Mouse (Mus musculus) forebrain, embryonic 14.5 days (tissue): Measurements from ENCODE around the gene Aco1. TPM values are rescaled to one million over a fixed set of nuclear protein-coding genes. Genes with fewer than 3 reads are reported as not detected.

Experiments
- ATAC-seq: fragments of 200-750 bp; cut with Nextera tagmentation; 2 replicates; pipeline ENCODE4 v1.8.0; 2017; ENCODE audit warnings: mild to moderate bottlenecking, moderate library complexity
- DNase-seq: peaks from one replicate; pipeline ENCODE4 v3.0.0-alpha.2; 2015; ENCODE audit warnings: low spot score
- H3K27ac ChIP-seq: fragments of 300-500 bp; sonication (generic); 2 replicates; pipeline ENCODE4 v1.5.1; 2014; ENCODE audit warnings: low read depth, mild to moderate bottlenecking, control low read depth, low read length, moderate library complexity
- H3K27me3 ChIP-seq: fragments of 300-500 bp; sonication (generic); replicated peaks from 2 replicates; pipeline ENCODE4 v1.6.1; 2014; ENCODE audit warnings: low read length, control low read depth, mixed read lengths; ENCODE audit not compliant: control insufficient read depth, insufficient read depth
- H3K36me3 ChIP-seq: fragments of 300-500 bp; sonication (generic); 2 replicates; pipeline ENCODE4 v1.6.1; 2014; ENCODE audit warnings: low read length, control low read depth; ENCODE audit not compliant: control insufficient read depth, insufficient read depth
- H3K4me1 ChIP-seq: fragments of 300-500 bp; sonication (generic); 2 replicates; pipeline ENCODE4 v1.6.1; 2014; ENCODE audit warnings: antibody characterized with exemption, low read length, control low read depth; ENCODE audit not compliant: control insufficient read depth, insufficient read depth
- H3K4me2 ChIP-seq: fragments of 300-500 bp; sonication (generic); 2 replicates; pipeline ENCODE4 v1.6.1; 2014; ENCODE audit warnings: mild to moderate bottlenecking, control low read depth, low read length
- H3K4me3 ChIP-seq: fragments of 300-500 bp; sonication (generic); 2 replicates; pipeline ENCODE4 v1.5.1; 2014; ENCODE audit warnings: low read depth, low read length, control low read depth
- H3K9ac ChIP-seq: fragments of 300-500 bp; sonication (generic); 2 replicates; pipeline ENCODE4 v1.6.1; 2014; ENCODE audit warnings: mild to moderate bottlenecking, low read length, control low read depth, moderate library complexity
- H3K9me3 ChIP-seq: fragments of 300-500 bp; sonication (generic); replicated peaks from 2 replicates; pipeline ENCODE4 v1.6.1; 2016; ENCODE audit warnings: low read length, control low read depth, mixed read lengths; ENCODE audit not compliant: control insufficient read depth
- WGBS: fragments of 180-500 bp; shearing (Covaris S2); extraction: QIAGEN DNeasy Blood & Tissue Kit; methylation state at CpG from one replicate; pipeline ENCODE4 v1.1.7; 2014; 5-methylcytosine and 5-hydroxymethylcytosine counted together
- polyA plus RNA-seq: library from polyadenylated mRNA; unstranded; fragments of >200 nt; fragmentation: Nextera tagmentation; extraction: Ambion mirVana; gene quantifications from 2 replicates; pipeline ENCODE4 v1.2.1, GENCODE M21; 2014

The Aco1 gene
- polyA plus RNA-seq, 1 experiment from 2014 or later, result 50.9 TPM

GRCm38 (mm10) chr4:40163646-40164045 lies 20.8 kb downstream of the Aco1 start:
- no peak overlapping the region for H3K9ac ChIP-seq
- no peak overlapping the region for H3K27ac ChIP-seq
- 87% methylated on average over 10 of the region's 10 CpGs for WGBS
- no peak overlapping the region for H3K4me2 ChIP-seq
- no peaks in the 10 kb centered on the region; the same call in 1 of the 2 replicates for H3K9me3 ChIP-seq
- ATAC-seq (no peak), DNase-seq (no peak)
- H3K27me3 ChIP-seq, result no peaks in the 10 kb centered on the region
- H3K4me3 ChIP-seq, result no peak overlapping the region
- H3K36me3 ChIP-seq, result peaks cover 24% of the 10 kb centered on the region
- no peaks in the 10 kb centered on the region for H3K4me1 ChIP-seq

GRCm38 (mm10) chr4:40171477-40171876 lies 28.6 kb downstream of the Aco1 start:
- ATAC-seq, result no peak
- WGBS, result 90% methylated on average over 4 of the region's 4 CpGs

DNA sequence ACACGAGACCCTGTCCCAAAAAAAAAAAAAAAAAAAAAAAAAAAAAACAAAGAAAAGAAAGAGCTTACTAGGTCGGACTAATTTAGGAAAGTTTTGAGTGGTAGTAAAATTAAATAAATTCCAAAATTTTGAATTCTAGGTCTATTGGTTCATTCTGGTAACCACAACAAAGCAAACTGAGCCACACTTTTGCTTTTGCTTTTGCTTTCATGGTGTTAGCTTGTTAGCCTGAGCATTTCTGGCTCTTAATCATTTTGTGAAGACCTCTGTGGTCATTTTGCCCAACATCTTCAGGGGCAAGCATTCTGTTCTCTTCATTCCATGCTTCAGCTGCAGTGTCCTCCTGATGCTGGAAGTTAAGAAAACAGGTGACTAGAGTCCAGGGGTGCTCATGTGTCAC lies 29.5 kb downstream of the Aco1 start:
- Histone ChIP-seq H3K27me3 (no peaks in the 10 kb centered on the region), H3K27ac (no peak overlapping the region), H3K9ac (no peak overlapping the region), H3K36me3 (peaks cover 36% of the 10 kb centered on the region), H3K9me3 (no peaks in the 10 kb centered on the region), H3K4me3 (no peak overlapping the region), H3K4me2 (no peak overlapping the region), H3K4me1 (no peaks in the 10 kb centered on the region)
- WGBS, result 84% methylated on average over 2 of the region's 2 CpGs
- ATAC-seq (no peak), DNase-seq (no peak)

More at GRCm38 (mm10) chr4:40171477-40171876, 28.6 kb downstream of the Aco1 start:
- H3K9me3 ChIP-seq, result no peaks in the 10 kb centered on the region
- peaks cover 43% of the 10 kb centered on the region for H3K36me3 ChIP-seq
- no peak overlapping the region for H3K4me2 ChIP-seq
- no peaks in the 10 kb centered on the region for H3K4me1 ChIP-seq
- H3K27me3 ChIP-seq, result no peaks in the 10 kb centered on the region
- H3K27ac ChIP-seq, result no peak overlapping the region
- H3K9ac ChIP-seq, result no peak overlapping the region
- H3K4me3 ChIP-seq, result no peak overlapping the region
- no peak for DNase-seq

DNA sequence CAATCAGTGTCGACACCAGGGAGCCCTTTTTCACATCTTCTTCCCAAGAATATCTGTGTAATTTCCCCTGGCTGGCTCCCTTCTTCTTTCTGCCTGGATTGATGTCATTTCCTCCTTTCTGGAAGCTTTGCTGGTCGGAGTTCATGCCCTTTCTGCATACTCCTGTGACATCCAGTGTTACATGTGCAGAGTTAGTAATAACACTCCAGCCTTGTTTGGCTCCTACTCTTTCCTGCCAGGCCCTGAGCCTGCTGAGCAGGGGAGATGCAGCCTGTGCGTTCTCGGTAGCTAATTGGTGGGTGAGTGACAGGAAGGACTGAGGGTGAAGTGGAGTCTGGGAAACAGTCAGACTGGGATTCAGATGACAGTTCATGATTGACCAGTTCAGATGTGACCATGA lies 31.4 kb downstream of the Aco1 start:
- Histone ChIP-seq H3K9ac (no peak overlapping the region), H3K4me2 (no peak overlapping the region), H3K36me3 (peaks cover 36% of the 10 kb centered on the region), H3K4me1 (no peaks in the 10 kb centered on the region), H3K27ac (no peak overlapping the region), H3K27me3 (no peaks in the 10 kb centered on the region), H3K4me3 (no peak overlapping the region), H3K9me3 (no peaks in the 10 kb centered on the region)
- WGBS, result 73% methylated on average over 4 of the region's 4 CpGs
- DNase-seq, result no peak
- ATAC-seq, result no peak

DNA sequence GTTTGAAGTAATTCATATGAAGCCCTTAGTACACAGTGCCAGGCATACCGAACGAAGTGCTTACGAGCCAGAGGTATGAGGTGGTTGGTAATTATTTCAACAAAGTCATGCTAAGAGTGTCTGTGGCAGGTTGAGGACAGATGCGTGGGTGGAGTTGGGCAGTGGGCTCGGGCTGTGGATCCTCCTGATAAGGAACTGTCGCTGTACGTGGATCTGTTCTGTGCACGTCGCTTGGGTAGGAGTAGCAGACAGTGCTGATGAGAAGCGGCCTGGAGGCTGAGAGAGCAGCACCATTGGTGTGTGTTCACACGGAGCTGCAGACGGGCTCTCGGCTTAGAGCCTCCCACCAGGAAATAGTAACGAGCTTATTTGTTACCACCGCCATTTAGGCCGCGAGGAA lies 35.7 kb downstream of the Aco1 start:
- ATAC-seq (no peak), DNase-seq (no peak)
- 80% methylated on average over 17 of the region's 17 CpGs for WGBS

DNA sequence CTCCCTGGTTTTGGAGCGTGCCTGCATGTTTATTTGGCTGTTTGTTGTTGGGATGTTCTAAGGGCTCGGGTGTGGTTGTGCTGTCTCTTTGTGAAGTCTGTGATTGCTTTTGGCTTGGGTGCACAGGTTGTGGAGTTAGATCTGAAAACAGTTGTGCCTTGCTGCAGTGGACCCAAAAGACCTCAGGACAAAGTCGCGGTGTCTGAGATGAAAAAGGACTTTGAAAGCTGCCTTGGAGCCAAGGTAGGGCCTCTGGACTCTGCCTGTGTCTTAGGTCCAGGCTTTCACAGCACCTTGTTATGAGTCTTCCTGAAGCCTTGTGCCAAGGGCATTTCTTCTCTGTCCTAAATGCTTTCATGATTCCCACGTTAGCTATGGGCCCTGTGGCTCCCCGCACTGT lies 37.2 kb downstream of the Aco1 start:
- no peaks in the 10 kb centered on the region for H3K27me3 ChIP-seq
- whole genome bisulfite sequencing, result 94% methylated on average over 6 of the region's 6 CpGs
- ATAC-seq (no peak), DNase-seq (no peak)
- H3K9ac ChIP-seq, result no peak overlapping the region
- H3K36me3 ChIP-seq, result peaks cover 68% of the 10 kb centered on the region
- H3K4me3 ChIP-seq, result no peak overlapping the region
- no peak overlapping the region for H3K27ac ChIP-seq
- no peaks in the 10 kb centered on the region for H3K4me1 ChIP-seq
- H3K9me3 ChIP-seq, result no peaks in the 10 kb centered on the region
- no peak overlapping the region for H3K4me2 ChIP-seq

More for the DNA sequence above, 35.7 kb downstream of the Aco1 start:
- Histone ChIP-seq H3K9me3 (no peaks in the 10 kb centered on the region), H3K4me3 (no peak overlapping the region), H3K27me3 (no peaks in the 10 kb centered on the region), H3K36me3 (peaks cover 60% of the 10 kb centered on the region), H3K9ac (no peak overlapping the region), H3K4me1 (no peaks in the 10 kb centered on the region), H3K27ac (no peak overlapping the region), H3K4me2 (no peak overlapping the region)

DNA sequence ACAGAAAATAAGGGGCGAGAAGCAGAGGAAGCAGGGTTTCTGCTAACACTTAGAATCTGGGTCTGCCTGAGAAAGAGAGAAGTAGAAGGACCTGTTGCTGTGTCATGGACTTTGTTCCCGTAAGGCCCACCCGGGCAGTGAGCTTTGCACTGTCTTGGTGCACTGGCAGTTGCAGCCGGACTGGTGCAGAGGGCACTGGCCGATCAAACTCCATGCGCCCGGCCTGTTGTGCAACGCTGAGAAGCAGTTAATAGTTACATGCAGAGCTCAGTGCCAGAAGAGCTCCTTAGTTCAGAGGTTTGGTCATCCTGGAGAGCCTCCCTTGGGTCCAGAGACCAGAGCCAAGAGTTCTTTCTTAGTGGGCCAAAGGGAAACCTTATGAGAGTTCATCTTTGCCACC lies 38.8 kb downstream of the Aco1 start:
- H3K4me1 ChIP-seq, result no peaks in the 10 kb centered on the region
- peaks cover 75% of the 10 kb centered on the region for H3K36me3 ChIP-seq
- WGBS, result 95% methylated on average over 8 of the region's 8 CpGs
- H3K4me2 ChIP-seq, result no peak overlapping the region
- DNase-seq (no peak), ATAC-seq (no peak)
- H3K27me3 ChIP-seq, result no peaks in the 10 kb centered on the region
- H3K4me3 ChIP-seq, result no peak overlapping the region
- H3K27ac ChIP-seq, result no peak overlapping the region
- no peaks in the 10 kb centered on the region for H3K9me3 ChIP-seq
- no peak overlapping the region for H3K9ac ChIP-seq

- Histone ChIP-seq H3K9ac (no peak overlapping the region), H3K9me3 (no peaks in the 10 kb centered on the region), H3K4me2 (no peak overlapping the region), H3K4me3 (no peak overlapping the region), H3K27ac (no peak overlapping the region), H3K4me1 (no peaks in the 10 kb centered on the region), H3K27me3 (no peaks in the 10 kb centered on the region), H3K36me3 (peaks cover 84% of the 10 kb centered on the region)
- 36% methylated on average over 14 of the region's 14 CpGs for WGBS
- DNase-seq (peak; percentile 74), ATAC-seq (peak; percentile 52; the same call in 1 of the 2 replicates)
These were observed 39.9 kb downstream of the Aco1 start for GRCm38 (mm10) chr4:40182651-40183320.

GRCm38 (mm10) chr4:40183781-40184180 lies 40.9 kb downstream of the Aco1 start:
- Histone ChIP-seq H3K4me2 (no peak overlapping the region), H3K27me3 (no peaks in the 10 kb centered on the region), H3K4me3 (no peak overlapping the region), H3K4me1 (no peaks in the 10 kb centered on the region), H3K9me3 (no peaks in the 10 kb centered on the region), H3K36me3 (peaks cover 84% of the 10 kb centered on the region), H3K27ac (no peak overlapping the region), H3K9ac (no peak overlapping the region)
- WGBS, result 95% methylated on average over 6 of the region's 6 CpGs
- ATAC-seq (no peak), DNase-seq (no peak)
